ENCODE assay signal across 8 mouse cellular contexts in the genomic region with DNA sequence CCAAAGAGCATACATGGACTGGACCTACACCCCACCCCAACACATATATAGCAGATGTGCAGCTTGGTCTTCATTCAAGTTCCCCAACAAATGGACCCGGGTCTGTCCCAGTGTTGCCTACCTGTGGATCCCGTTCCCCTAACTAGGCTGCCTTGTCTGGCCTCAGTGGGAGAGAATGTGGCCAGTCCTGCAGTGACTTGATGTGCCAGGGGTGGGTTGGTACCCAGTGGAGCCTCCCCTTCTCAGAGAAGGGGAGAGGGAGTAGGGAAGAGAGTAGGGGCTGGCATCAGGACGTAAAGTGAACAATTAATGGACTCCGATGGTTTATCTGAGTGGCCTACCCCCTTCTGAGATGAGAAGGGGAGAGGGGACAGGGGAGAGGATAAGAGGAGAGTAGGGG. TPM values are rescaled to one million over a fixed set of nuclear protein-coding genes. Genes with fewer than 3 reads are reported as not detected.
A peak's percentile ranks its signal among the peaks of the same experiment; 100 is the strongest.
DNase-seq lines count a peak whose midpoint lies in the region; ATAC-seq and TF ChIP-seq lines count a peak whose summit lies in the region.

No protein-coding gene starts in this region.

- peaks cover 3% of the 10 kb centered on the region; the same call in 1 of the 2 replicates for H3K4me1 ChIP-seq in cerebellum, adult 2 months (ENCODE audit: control insufficient read depth, insufficient read depth, low read length)
- H3K4me1 ChIP-seq in CH12.LX (ENCODE audit: control insufficient read depth in 1 of 2, insufficient read depth in 2 of 2): peaks cover 7 to 30% of the 10 kb centered on the region in 2 experiments
- peaks cover 13% of the 10 kb centered on the region for H3K4me1 ChIP-seq in forebrain, embryonic 14.5 days (ENCODE audit: control insufficient read depth, insufficient read depth, low read length)
- H3K4me1 ChIP-seq in liver, embryonic 14.5 days (replicated peaks; ENCODE audit: control insufficient read depth in 2 of 2, insufficient read depth in 2 of 2, low read length in 1 of 2): peaks cover 10% of the 10 kb centered on the region in 2 experiments

- 43% methylated on average over 4 of the region's 4 CpGs for WGBS in cerebellum, adult 2 months
- WGBS in forebrain, embryonic 14.5 days: 50% methylated on average over 4 of the region's 4 CpGs
- 45% methylated on average over 4 of the region's 4 CpGs for WGBS in liver, embryonic 14.5 days (ENCODE audit: insufficient replicate concordance)

- peaks cover 17% of the 10 kb centered on the region for H3K79me2 ChIP-seq in CH12.LX (replicated peaks; ENCODE audit: control insufficient read depth, extremely low read depth, insufficient read depth, poor library complexity, severe bottlenecking)

- peaks cover 16 to 28% of the 10 kb centered on the region in 2 experiments for H3K36me3 ChIP-seq in CH12.LX (replicated peaks in 1 of 2; ENCODE audit: control insufficient read depth in 1 of 2, insufficient read depth in 1 of 2, low read length in 1 of 2)
- peaks cover 25% of the 10 kb centered on the region for H3K36me3 ChIP-seq in forebrain, embryonic 14.5 days (ENCODE audit: control insufficient read depth, insufficient read depth, low read length)
- peaks cover 14% of the 10 kb centered on the region for H3K36me3 ChIP-seq in liver, embryonic 14.5 days (replicated peaks; ENCODE audit: control insufficient read depth, insufficient read depth, low read depth)

- no peaks in the 10 kb centered on the region for H3K27me3 ChIP-seq in cerebellum, adult 2 months (ENCODE audit: control insufficient read depth, insufficient read depth, low read length)
- no peaks in the 10 kb centered on the region for H3K27me3 ChIP-seq in CH12.LX (replicated peaks)
- no peaks in the 10 kb centered on the region for H3K27me3 ChIP-seq in forebrain, embryonic 14.5 days (replicated peaks; ENCODE audit: control insufficient read depth, insufficient read depth, low read length)
- H3K27me3 ChIP-seq in liver, embryonic 14.5 days (ENCODE audit: control insufficient read depth, insufficient read depth, low read length): no peaks in the 10 kb centered on the region

- H3K9ac ChIP-seq in CH12.LX (ENCODE audit: insufficient read depth, low read depth): peak overlapping the region; percentile 94
- peak overlapping the region; percentile 87 for H3K9ac ChIP-seq in forebrain, embryonic 14.5 days (ENCODE audit: low read length)
- peak overlapping the region; percentile 76 for H3K9ac ChIP-seq in liver, embryonic 14.5 days (replicated peaks)

- in situ Hi-C loops in CH12.LX (cut with MboI; ENCODE audit: low pct_ligation_motif_present, low pct_unique_long_range_greater_than_20kb, low sequenced_read_pairs): loop anchor here (10.0 kb wide), 1 partner anchor 178 kb away; no protein-coding TSS in a partner anchor

- no peak for ATAC-seq in cerebellum, adult (ENCODE audit: insufficient number of reproducible peaks, low FRiP score, low TSS enrichment)
- peak; percentile 7; the same call in 1 of the 2 replicates for ATAC-seq in forebrain, embryonic 14.5 days
- no peak for ATAC-seq in liver, embryonic 14.5 days (ENCODE audit: insufficient read depth)

- TF ChIP-seq POLR2A in cerebellum, adult 2 months (IDR thresholded peaks at IDR 0.05; ENCODE audit: borderline replicate concordance, insufficient read depth, low read length): no peak
- TF ChIP-seq POLR2A in CH12.LX (IDR thresholded peaks at IDR 0.05; ENCODE audit: low read depth, low read length): no peak

- DNase-seq in cerebellum, adult 2 months: peak; percentile 10 to 27
- DNase-seq in CH12.LX (ENCODE audit: extremely low read depth): no peak
- DNase-seq in forebrain, embryonic 14.5 days (ENCODE audit: low spot score): no peak
- no peak for DNase-seq in liver, embryonic 14.5 days (ENCODE audit: low read depth in 3 of 3, low spot score in 3 of 3)
- DNase-seq in right cerebral cortex, adult 2 months (ENCODE audit: low spot score in 2 of 2): no peak
- DNase-seq in thymus, postnatal 10 days (ENCODE audit: low spot score in 2 of 2): no peak
- DNase-seq in frontal cortex, postnatal 36 days (ENCODE audit: low spot score in 2 of 2): no peak

- TF ChIP-seq EP300 in CH12.LX (IDR thresholded peaks at IDR 0.05; ENCODE audit: low read length): no peak
- no peak for TF ChIP-seq EP300 in liver, embryonic 14.5 days (IDR thresholded peaks at IDR 0.05; ENCODE audit: low read depth)

- H3K9me3 ChIP-seq in CH12.LX (replicated peaks; ENCODE audit: low read length): no peaks in the 10 kb centered on the region
- H3K9me3 ChIP-seq in forebrain, embryonic 14.5 days (replicated peaks; ENCODE audit: control insufficient read depth, low read length): no peaks in the 10 kb centered on the region
- H3K9me3 ChIP-seq in liver, embryonic 14.5 days (ENCODE audit: control insufficient read depth, low read length): no peaks in the 10 kb centered on the region

- H3K27ac ChIP-seq in cerebellum, adult 2 months (ENCODE audit: insufficient read depth, low read length): no peak overlapping the region
- H3K27ac ChIP-seq in CH12.LX (ENCODE audit: insufficient read depth, low read depth): no peak overlapping the region
- no peak overlapping the region for H3K27ac ChIP-seq in forebrain, embryonic 14.5 days (ENCODE audit: low read depth, low read length)
- H3K27ac ChIP-seq in liver, embryonic 14.5 days: no peak overlapping the region

- H3K4me2 ChIP-seq in CH12.LX (ENCODE audit: insufficient read depth, low read depth, poor library complexity, severe bottlenecking): peak overlapping the region; percentile 85
- peak overlapping the region; percentile 95 for H3K4me2 ChIP-seq in forebrain, embryonic 14.5 days (ENCODE audit: low read length)
- peak overlapping the region; percentile 96 for H3K4me2 ChIP-seq in liver, embryonic 14.5 days (ENCODE audit: low read depth)

- TF ChIP-seq RAD21 in CH12.LX (IDR thresholded peaks at IDR 0.05; ENCODE audit: low read depth, low read length): no peak

- no peak for TF ChIP-seq CTCF in cerebellum, adult 2 months (IDR thresholded peaks at IDR 0.05; ENCODE audit: borderline replicate concordance, insufficient read depth, low read depth, low read length)
- TF ChIP-seq CTCF in CH12.LX (conservative IDR thresholded peaks at IDR 0.05 in 1 of 2, IDR thresholded peaks at IDR 0.05 in 1 of 2; ENCODE audit: low read depth in 2 of 2, low read length in 2 of 2): no peak
- TF ChIP-seq CTCF in liver, embryonic 14.5 days (IDR thresholded peaks at IDR 0.05; ENCODE audit: low read depth): no peak

- dilution Hi-C loops in CH12.LX (cut with MboI; ENCODE audit: extremely low pct_ligation_motif_present, extremely low pct_unique_long_range_greater_than_20kb, low sequenced_read_pairs): no loop called here

- peak overlapping the region; percentile 97 for H3K4me3 ChIP-seq in cerebellum, adult 2 months (replicated peaks; ENCODE audit: insufficient read depth, low read depth, low read length)
- H3K4me3 ChIP-seq in CH12.LX (replicated peaks in 1 of 3; ENCODE audit: low read depth in 2 of 3, low read length in 2 of 3, poor library complexity in 1 of 3): peak overlapping the region; percentile 90 to 97 (median 90)
- H3K4me3 ChIP-seq in forebrain, embryonic 14.5 days (ENCODE audit: low read depth, low read length): peak overlapping the region; percentile 63
- peak overlapping the region; percentile 82 to 93 for H3K4me3 ChIP-seq in liver, embryonic 14.5 days (ENCODE audit: insufficient read depth in 1 of 2, low read depth in 2 of 2, low read length in 2 of 2)

TF ChIP-seq in CH12.LX, 34 proteins besides CTCF, POLR2A, EP300 and RAD21:
- TF ChIP-seq KAT2A (IDR thresholded peaks at IDR 0.05; ENCODE audit: insufficient replicate concordance, low read length) (no peak), MXI1 (IDR thresholded peaks at IDR 0.05; ENCODE audit: low read depth, low read length) (no peak), NELFE (IDR thresholded peaks at IDR 0.05; ENCODE audit: low read depth, low read length) (no peak), SIN3A (IDR thresholded peaks at IDR 0.05; ENCODE audit: low read length) (no peak), MAZ (IDR thresholded peaks at IDR 0.05; ENCODE audit: low read depth, low read length) (no peak)

RNA-seq across cellular contexts. Expression of gene Clptm1l, which starts 0.8 kb away (rescaled TPM):
- polyA plus RNA-seq in cerebellum, adult 2 months (2012; rRNA removed): 100 and 108 TPM in 2 replicates
- total RNA-seq in CH12.LX (2012; rRNA removed) (112 and 137 TPM in 2 replicates), CH12.LX (2014; rRNA removed) (203 and 219 TPM in 2 replicates)
- polyA plus RNA-seq in CH12.LX (2012; ENCODE audit: insufficient read length, low read depth): 121 and 143 TPM in 2 replicates
- 119 and 126 TPM in 2 replicates for polyA plus RNA-seq in forebrain, embryonic 14.5 days (2014; fragmentation: Nextera tagmentation; extraction: Ambion mirVana)
- polyA plus RNA-seq in liver, embryonic 14.5 days (2012; rRNA removed): 53.1 and 57.7 TPM in 2 replicates
- 58.9 and 67.7 TPM in 2 replicates for polyA plus RNA-seq in liver, embryonic 14.5 days (2014; fragmentation: Nextera tagmentation; extraction: Ambion mirVana)

RNA-seq across cellular contexts. Expression of gene Tert, which starts 23.7 kb away (rescaled TPM):
- 1.4 TPM in 2 replicates for polyA plus RNA-seq in cerebellum, adult 2 months (2012; rRNA removed)
- total RNA-seq in CH12.LX (2012; rRNA removed) (9.1 and 9.8 TPM in 2 replicates), CH12.LX (2014; rRNA removed) (3.8 and 5.6 TPM in 2 replicates)
- polyA plus RNA-seq in CH12.LX (2012; ENCODE audit: insufficient read length, low read depth): 5.8 and 9.3 TPM in 2 replicates
- 1.8 and 3.1 TPM in 2 replicates for polyA plus RNA-seq in forebrain, embryonic 14.5 days (2014; fragmentation: Nextera tagmentation; extraction: Ambion mirVana)
- 2.2 and 2.6 TPM in 2 replicates for polyA plus RNA-seq in liver, embryonic 14.5 days (2012; rRNA removed)
- polyA plus RNA-seq in liver, embryonic 14.5 days (2014; fragmentation: Nextera tagmentation; extraction: Ambion mirVana): 0.47 and 0.62 TPM in 2 replicates

Comparison
In these comparisons a context has a peak if more than half of its experiments do, and no peak if none do; other contexts are left out.
1. DNase-seq: peak in cerebellum, adult 2 months (2 of 2); none in CH12.LX (single experiment), forebrain, embryonic 14.5 days (single experiment), liver, embryonic 14.5 days (0 of 3), right cerebral cortex, adult 2 months (0 of 2), thymus, postnatal 10 days (0 of 2) and frontal cortex, postnatal 36 days (0 of 2).
2. Peak in every context shown above with its lines, with median percentiles within 50 percentile points of each other: H3K4me3 ChIP-seq, H3K4me2 ChIP-seq and H3K9ac ChIP-seq.